Mouse (Mus musculus) 416B (cell line): Measurements from ENCODE around the gene Cerkl.

Source experiments
- DNase-seq: peaks from one replicate; pipeline ENCODE4 v3.0.0; 2011; ENCODE audit warnings: low read depth

Cerkl gene

GRCm38 (mm10) chr2:79456575-79457349 lies at the start of gene Cerkl, which contains the start of gene Neurod1:
TSS of gene Cerkl (minus strand) at chr2:79456785.
TSS of gene Neurod1 (minus strand) at chr2:79456751.
- DNase-seq: no peak

- peak; percentile 84 for DNase-seq
Measured at GRCm38 (mm10) chr2:79498990-79499755, 42.6 kb upstream of the Cerkl start.

GRCm38 (mm10) chr2:79485127-79485526 lies 28.5 kb upstream of the Cerkl start:
- no peak for DNase-seq

- DNase-seq: no peak
Measured at GRCm38 (mm10) chr2:79482511-79482910, 25.9 kb upstream of the Cerkl start.

GRCm38 (mm10) chr2:79462411-79462810 lies 5.8 kb upstream of the Cerkl start:
- no peak for DNase-seq

- no peak for DNase-seq
Measured at GRCm38 (mm10) chr2:79461861-79462260, 5.3 kb upstream of the Cerkl start.

GRCm38 (mm10) chr2:79460586-79460985 lies 4.0 kb upstream of the Cerkl start:
- peak; percentile 9 for DNase-seq

GRCm38 (mm10) chr2:79460107-79460506 lies 3.5 kb upstream of the Cerkl start:
- no peak for DNase-seq

- DNase-seq: no peak
Measured at GRCm38 (mm10) chr2:79459061-79460045, 2.8 kb upstream of the Cerkl start.

- DNase-seq: no peak
Measured at GRCm38 (mm10) chr2:79457932-79458331, 1.3 kb upstream of the Cerkl start.

GRCm38 (mm10) chr2:79457434-79457833 lies 849 bp upstream of the Cerkl start:
- no peak for DNase-seq

GRCm38 (mm10) chr2:79455646-79456045 lies 939 bp downstream of the Cerkl start:
- no peak for DNase-seq

GRCm38 (mm10) chr2:79454786-79455446 lies 1.7 kb downstream of the Cerkl start:
- DNase-seq: no peak

- DNase-seq: no peak
Measured at GRCm38 (mm10) chr2:79453901-79454781, 2.4 kb downstream of the Cerkl start.

GRCm38 (mm10) chr2:79451438-79451837 lies 5.1 kb downstream of the Cerkl start:
- no peak for DNase-seq

- no peak for DNase-seq
Measured at GRCm38 (mm10) chr2:79450684-79451394, 5.7 kb downstream of the Cerkl start.

- DNase-seq: no peak
Measured at GRCm38 (mm10) chr2:79449371-79449770, 7.2 kb downstream of the Cerkl start.

- peak; percentile 84 for DNase-seq
Measured at GRCm38 (mm10) chr2:79447198-79447597, 9.4 kb downstream of the Cerkl start.

GRCm38 (mm10) chr2:79443861-79444620 lies 12.5 kb downstream of the Cerkl start:
- DNase-seq: no peak
